Mouse (Mus musculus) heart, adult 2 months (tissue): Measurements from ENCODE around the gene Atp1a4. TPM values are rescaled to one million over a fixed set of nuclear protein-coding genes. Genes with fewer than 3 reads are reported as not detected.

ENCODE experiments used
- DNase-seq, 2 experiments: peaks; one replicate each; pipeline ENCODE4 v3.0.0; 2021
- H3K27ac ChIP-seq: fragments of 200-600 bp; 2 replicates; pipeline ENCODE4 v1.8.1; 2022
- H3K27me3 ChIP-seq: fragments of 200-500 bp; 2 replicates; pipeline ENCODE4 v1.6.1; 2012; ENCODE audit warnings: mild to moderate bottlenecking, low read length, inconsistent platforms, mixed read lengths; ENCODE audit not compliant: control insufficient read depth, insufficient read depth
- H3K36me3 ChIP-seq: fragments of 200-500 bp; 2 replicates; pipeline ENCODE4 v1.6.1; 2012; ENCODE audit warnings: low read length, inconsistent platforms; ENCODE audit not compliant: control insufficient read depth, insufficient read depth
- H3K4me1 ChIP-seq: fragments of 200-500 bp; 2 replicates; pipeline ENCODE4 v1.6.1; 2011; ENCODE audit warnings: low read length; ENCODE audit not compliant: control insufficient read depth, insufficient read depth
- H3K4me3 ChIP-seq: fragments of 200-600 bp; 2 replicates; pipeline ENCODE4 v1.8.1; 2022
- H3K79me2 ChIP-seq: fragments of 200-500 bp; replicated peaks from 2 replicates; pipeline ENCODE4 v1.6.1; 2012; ENCODE audit warnings: mild to moderate bottlenecking, inconsistent platforms, low read length, moderate library complexity, mixed read lengths; ENCODE audit not compliant: control insufficient read depth, insufficient read depth
- H3K9ac ChIP-seq: fragments of 200-500 bp; 2 replicates; pipeline ENCODE4 v1.6.1; 2012; ENCODE audit warnings: low read depth, mild to moderate bottlenecking, control low read depth, inconsistent platforms, low read length, mixed read lengths
- CTCF ChIP-seq: fragments of 200-600 bp; IDR thresholded peaks from 2 replicates; pipeline ENCODE4 v1.8.1; 2022; ENCODE audit warnings: antibody characterized with exemption, mild to moderate bottlenecking, moderate library complexity
- EP300 ChIP-seq: fragments of 200-500 bp; IDR thresholded peaks from 2 replicates; pipeline ENCODE4 v1.6.1; 2011; ENCODE audit warnings: low read depth, low read length, control low read depth; ENCODE audit not compliant: insufficient read depth
- POLR2A ChIP-seq: fragments of 200-500 bp; IDR thresholded peaks from 2 replicates; pipeline ENCODE4 v1.6.1; 2011; ENCODE audit warnings: mild to moderate bottlenecking, low read depth, low read length, control low read depth; ENCODE audit not compliant: insufficient read depth
- WGBS: fragments of 180-500 bp; shearing (Covaris S2); methylation state at CpG from one replicate; pipeline ENCODE4 v1.1.7; 2018; 5-methylcytosine and 5-hydroxymethylcytosine counted together
- intact Hi-C: fragments of 180-260 bp; cut with DNase I; formaldehyde crosslinking; loops from one replicate; pipeline ENCODE4 v1.15.1; 2025
- polyA plus RNA-seq: library from polyadenylated mRNA; depleted of rRNA; stranded (reverse); fragments of >200 nt; gene quantifications from 2 replicates; pipeline ENCODE4 v1.2.3, GENCODE M21; 2012
- total RNA-seq, 2 experiments: library from RNA; stranded (reverse); gene quantifications; 2 replicates each; pipeline ENCODE4 v1.2.3; 2021

Gene Atp1a4
- total and polyA plus RNA-seq, 3 experiments, result 0.10 TPM; not detected in 2

DNA sequence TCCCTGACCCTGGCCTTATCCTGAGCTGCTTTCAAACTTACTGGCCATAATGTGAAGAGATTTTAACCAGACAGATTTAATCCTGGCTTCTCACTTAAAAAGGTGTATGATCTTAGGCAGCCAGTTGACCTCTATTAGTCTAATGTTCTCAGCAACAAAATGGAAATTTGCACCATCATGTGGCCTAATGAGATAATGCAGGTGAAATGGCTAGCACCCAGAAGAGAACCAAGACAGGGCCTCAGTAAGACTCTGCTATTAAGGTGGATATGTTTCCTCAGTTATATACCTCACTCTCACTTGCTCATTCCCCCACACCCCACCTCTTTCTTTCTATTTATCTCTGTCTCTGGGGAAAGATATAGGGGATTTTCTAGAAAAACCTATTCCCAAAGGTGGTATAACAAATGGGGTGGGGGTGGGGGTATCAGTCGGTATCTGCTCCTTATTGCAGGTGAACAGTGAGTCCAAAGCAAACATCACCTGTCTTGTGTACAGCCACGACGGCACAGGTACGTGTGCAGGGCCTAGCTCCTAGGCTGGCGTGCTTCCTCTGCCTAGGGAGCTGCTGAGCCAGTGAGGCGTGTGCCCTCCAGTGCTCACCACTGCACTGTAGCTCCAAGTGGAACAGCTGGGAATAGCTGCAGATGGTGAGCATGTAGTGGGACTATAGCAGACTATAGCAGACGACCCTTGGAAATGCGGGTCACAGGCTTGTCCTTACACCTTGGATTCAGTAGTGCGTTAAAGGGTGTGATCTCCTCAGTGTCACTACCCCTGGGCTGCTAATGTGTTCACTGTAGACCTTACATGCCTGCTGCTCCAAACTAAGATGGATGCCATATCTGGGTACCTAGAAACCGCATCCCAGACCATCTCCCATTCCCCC lies 71.6 kb downstream of the Atp1a4 start:
- intact Hi-C loops, result no loop called here
- Histone ChIP-seq H3K27ac (no peak overlapping the region), H3K9ac (no peak overlapping the region), H3K79me2 (no peaks in the 10 kb centered on the region; the same call in 1 of the 2 replicates), H3K27me3 (no peaks in the 10 kb centered on the region), H3K36me3 (peaks cover 7% of the 10 kb centered on the region), H3K4me1 (no peaks in the 10 kb centered on the region), H3K4me3 (no peak overlapping the region)
- no peak for TF ChIP-seq POLR2A
- TF ChIP-seq CTCF, result peak; percentile 29
- DNase-seq, result no peak
- WGBS, result 94% methylated on average over 10 of the region's 10 CpGs

GRCm38 (mm10) chr1:172183915-172184314 lies 74.3 kb downstream of the Atp1a4 start:
- no peaks in the 10 kb centered on the region for H3K27me3 ChIP-seq
- intact Hi-C loops, result no loop called here
- H3K4me1 ChIP-seq, result peaks cover 2% of the 10 kb centered on the region
- no peak overlapping the region for H3K27ac ChIP-seq
- H3K36me3 ChIP-seq, result peaks cover 21% of the 10 kb centered on the region
- TF ChIP-seq CTCF (no peak), EP300 (no peak), POLR2A (no peak)
- DNase-seq, result no peak
- no peaks in the 10 kb centered on the region; the same call in none of the 2 replicates for H3K79me2 ChIP-seq
- no peak overlapping the region for H3K9ac ChIP-seq
- H3K4me3 ChIP-seq, result no peak overlapping the region

DNA sequence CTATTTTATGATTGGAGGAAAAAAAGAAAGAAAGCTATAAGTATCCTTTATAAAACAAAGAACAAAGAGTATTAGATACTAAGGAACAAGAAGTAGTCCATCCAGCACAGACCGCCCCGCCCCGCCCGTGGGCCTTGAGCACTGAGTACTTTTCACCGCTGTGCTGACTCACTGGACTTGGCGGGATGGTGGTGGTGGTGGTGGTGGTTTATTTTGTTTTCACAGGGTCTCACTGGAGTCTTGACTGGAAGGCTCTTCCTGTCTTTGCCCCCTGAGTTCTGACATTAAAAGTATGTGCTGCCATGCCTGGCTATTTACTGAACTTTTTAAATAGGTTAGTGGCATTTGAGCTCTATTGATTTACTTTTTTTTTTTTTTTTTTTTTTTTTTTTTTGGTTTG lies 75.2 kb downstream of the Atp1a4 start:
- 98% methylated on average over 6 of the region's 6 CpGs for WGBS
- DNase-seq, result no peak
- peaks cover 2% of the 10 kb centered on the region for H3K4me1 ChIP-seq
- no peaks in the 10 kb centered on the region for H3K27me3 ChIP-seq
- no peak overlapping the region for H3K27ac ChIP-seq
- intact Hi-C loops, result no loop called here
- TF ChIP-seq POLR2A (no peak), EP300 (no peak), CTCF (no peak)
- H3K36me3 ChIP-seq, result peaks cover 27% of the 10 kb centered on the region
- H3K4me3 ChIP-seq, result no peak overlapping the region
- no peak overlapping the region for H3K9ac ChIP-seq
- no peaks in the 10 kb centered on the region; the same call in none of the 2 replicates for H3K79me2 ChIP-seq

DNA sequence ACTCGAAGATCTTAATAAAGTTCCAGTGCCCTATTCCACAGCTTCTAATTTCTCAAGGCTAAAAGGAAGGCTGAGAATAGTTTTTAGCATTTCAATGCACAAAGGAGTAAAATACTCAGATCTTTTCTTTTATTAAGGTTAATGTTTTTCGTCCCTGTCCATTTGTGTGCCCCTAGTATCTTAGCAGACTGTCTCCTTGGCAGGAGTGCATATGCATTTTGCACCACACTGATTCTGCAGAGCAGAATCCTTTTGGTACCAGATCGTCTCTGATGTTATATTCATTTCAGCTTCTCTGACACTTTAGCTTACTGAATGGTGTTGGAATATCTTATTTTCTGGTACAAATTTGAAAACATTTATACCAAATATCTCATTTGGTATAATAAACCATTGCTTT lies 76.4 kb downstream of the Atp1a4 start:
- intact Hi-C loops, result no loop called here
- no peak overlapping the region for H3K4me3 ChIP-seq
- no peak for DNase-seq
- H3K79me2 ChIP-seq, result no peaks in the 10 kb centered on the region; the same call in none of the 2 replicates
- peaks cover 2% of the 10 kb centered on the region for H3K4me1 ChIP-seq
- no peak for TF ChIP-seq EP300
- TF ChIP-seq CTCF, result no peak
- no peak for TF ChIP-seq POLR2A
- H3K27ac ChIP-seq, result no peak overlapping the region; the same call in 1 of the 2 replicates
- no peaks in the 10 kb centered on the region for H3K27me3 ChIP-seq
- no peak overlapping the region for H3K9ac ChIP-seq
- WGBS, result 91% methylated on average over 3 of the region's 3 CpGs
- peaks cover 26% of the 10 kb centered on the region for H3K36me3 ChIP-seq

GRCm38 (mm10) chr1:172180881-172181280 lies 77.3 kb downstream of the Atp1a4 start:
- Histone ChIP-seq H3K36me3 (peaks cover 23% of the 10 kb centered on the region), H3K4me3 (no peak overlapping the region), H3K27me3 (no peaks in the 10 kb centered on the region), H3K79me2 (no peaks in the 10 kb centered on the region; the same call in none of the 2 replicates), H3K27ac (peak overlapping the region; percentile 3), H3K9ac (no peak overlapping the region), H3K4me1 (peaks cover 2% of the 10 kb centered on the region)
- 49% methylated on average over 4 of the region's 4 CpGs for WGBS
- TF ChIP-seq POLR2A, result no peak
- TF ChIP-seq EP300, result 0 out of 2 replicates have a peak, but pooled peaks have one; percentile 33
- TF ChIP-seq CTCF, result no peak
- no peak for DNase-seq
- intact Hi-C loops, result no loop called here

DNA sequence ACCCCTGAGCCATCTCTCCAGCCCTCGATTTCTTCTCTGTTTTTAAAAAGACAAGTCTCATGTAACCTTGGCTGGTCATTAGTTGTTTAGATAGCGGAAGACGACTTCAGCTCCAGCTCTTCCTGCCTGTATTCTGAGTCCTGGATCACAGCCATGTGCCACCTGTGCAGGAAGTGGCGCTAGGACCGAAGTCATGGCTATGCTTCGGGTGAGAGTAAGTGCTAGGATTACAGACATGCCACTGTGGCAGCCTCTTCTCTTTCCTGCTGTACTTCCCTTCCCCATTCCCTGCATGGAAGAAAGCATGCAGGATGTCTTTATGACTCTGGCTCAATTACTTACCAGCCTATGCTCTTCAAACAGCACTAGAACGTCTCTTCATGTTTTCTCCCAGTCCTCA lies 79.1 kb downstream of the Atp1a4 start:
- H3K27ac ChIP-seq, result no peak overlapping the region
- peaks cover 2% of the 10 kb centered on the region for H3K4me1 ChIP-seq
- intact Hi-C loops, result no loop called here
- no peak for DNase-seq
- H3K79me2 ChIP-seq, result no peaks in the 10 kb centered on the region; the same call in none of the 2 replicates
- no peak overlapping the region for H3K4me3 ChIP-seq
- TF ChIP-seq CTCF (no peak), POLR2A (no peak), EP300 (no peak)
- H3K27me3 ChIP-seq, result no peaks in the 10 kb centered on the region
- 36% methylated on average over 7 of the region's 7 CpGs for WGBS
- H3K9ac ChIP-seq, result no peak overlapping the region; the same call in 1 of the 2 replicates
- H3K36me3 ChIP-seq, result peaks cover 37% of the 10 kb centered on the region
